Mouse (Mus musculus): ENCODE data around the gene Prkg1. TPM values are rescaled to one million over a fixed set of nuclear protein-coding genes. Genes with fewer than 3 reads are reported as not detected.

Gene Prkg1
- total and polyA plus RNA-seq, 3 experiments = not detected

DNA sequence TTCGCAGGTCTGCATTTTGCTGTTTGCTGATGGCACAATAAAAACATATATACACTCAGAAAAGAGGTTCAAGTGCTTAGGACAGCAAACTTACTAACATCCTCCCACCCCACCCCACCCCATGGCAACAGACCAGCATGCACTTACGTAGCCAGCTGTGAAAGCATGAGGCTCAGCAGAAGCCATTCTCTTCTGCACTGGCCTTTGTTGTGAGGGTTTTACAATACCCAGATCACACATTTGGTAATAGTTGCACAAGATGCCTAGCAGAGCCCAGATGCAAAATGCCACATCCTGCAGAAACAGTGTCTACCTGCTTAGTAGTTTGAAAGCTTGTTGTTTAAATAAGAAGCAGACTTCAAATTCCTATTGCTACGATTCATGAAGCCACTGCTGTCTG lies 814.2 kb downstream of the Prkg1 start:
- Histone ChIP-seq H3K27ac (ENCODE audit: control insufficient read depth, low read depth, low read length) (no peak overlapping the region), H3K9me3 (replicated peaks; ENCODE audit: insufficient read depth, low read length) (no peaks in the 10 kb centered on the region), H3K4me1 (ENCODE audit: control insufficient read depth in 1 of 2, insufficient read depth in 2 of 2, low read length in 2 of 2) (no peaks in the 10 kb centered on the region), H3K27me3 (ENCODE audit: control insufficient read depth in 1 of 2, insufficient read depth in 2 of 2, low read length in 2 of 2) (no peaks in the 10 kb centered on the region), H3K9ac (ENCODE audit: control insufficient read depth, low read depth, low read length, poor library complexity, severe bottlenecking) (no peak overlapping the region), H3K36me3 (ENCODE audit: control insufficient read depth in 1 of 2, insufficient read depth in 2 of 2, low read length in 2 of 2) (no peaks in the 10 kb centered on the region), H3K4me3 (ENCODE audit: control insufficient read depth in 1 of 2, insufficient read depth in 1 of 2, low read depth in 2 of 2, low read length in 2 of 2) (no peak overlapping the region), H3K79me2 (ENCODE audit: control insufficient read depth, insufficient read depth, low read length, poor library complexity) (no peaks in the 10 kb centered on the region)
- TF ChIP-seq E2F4 (IDR thresholded peaks at IDR 0.05; ENCODE audit: borderline replicate concordance, low read depth, low read length) = no peak
- no peak for TF ChIP-seq NELFE (IDR thresholded peaks at IDR 0.05; ENCODE audit: low read depth, low read length)
- no peak for TF ChIP-seq POLR2AphosphoS2 (IDR thresholded peaks at IDR 0.05; ENCODE audit: low read length)
- TF ChIP-seq USF1 (IDR thresholded peaks at IDR 0.05; ENCODE audit: low read depth, low read length) = no peak
- no peak for TF ChIP-seq RCOR1 (IDR thresholded peaks at IDR 0.05; ENCODE audit: low read depth, low read length)
- no peak for TF ChIP-seq ZKSCAN1 (IDR thresholded peaks at IDR 0.05; ENCODE audit: low read depth, low read length)
- TF ChIP-seq MAZ (IDR thresholded peaks at IDR 0.05; ENCODE audit: low read depth, low read length) = no peak
- TF ChIP-seq JUND (IDR thresholded peaks at IDR 0.05; ENCODE audit: low read depth, low read length) = no peak
- no peak for TF ChIP-seq TCF12 (IDR thresholded peaks at IDR 0.05; ENCODE audit: low read depth, low read length)
- no peak for TF ChIP-seq ELF1 (IDR thresholded peaks at IDR 0.05; ENCODE audit: low read depth, low read length)
- no peak for TF ChIP-seq GATA1 (IDR thresholded peaks at IDR 0.05; ENCODE audit: low read depth, low read length)
- no peak for TF ChIP-seq HCFC1 (IDR thresholded peaks at IDR 0.05; ENCODE audit: low read depth, low read length)
- no peak for TF ChIP-seq MAFK (IDR thresholded peaks at IDR 0.05; ENCODE audit: borderline replicate concordance, low read depth, low read length)
- TF ChIP-seq ZNF384 (IDR thresholded peaks at IDR 0.05; ENCODE audit: low read depth, low read length) = no peak
- no peak for TF ChIP-seq SMC3 (IDR thresholded peaks at IDR 0.05; ENCODE audit: low read depth, low read length)
- no peak for TF ChIP-seq GABPA (IDR thresholded peaks at IDR 0.05; ENCODE audit: low read depth, low read length)
- no peak for TF ChIP-seq MAX (IDR thresholded peaks at IDR 0.05; ENCODE audit: low read length)
- TF ChIP-seq NRF1 (IDR thresholded peaks at IDR 0.05; ENCODE audit: insufficient read depth, low read depth, low read length, poor library complexity, severe bottlenecking) = no peak
- TF ChIP-seq BHLHE40 (IDR thresholded peaks at IDR 0.05; ENCODE audit: borderline replicate concordance, low read depth, low read length) = no peak
- no peak for TF ChIP-seq ZC3H11A (IDR thresholded peaks at IDR 0.05; ENCODE audit: low read depth, low read length)
- DNase-seq (ENCODE audit: low read depth, low spot score) = no peak

- Histone ChIP-seq H3K4me1 (ENCODE audit: control insufficient read depth in 1 of 2, insufficient read depth in 2 of 2, low read length in 2 of 2) (no peaks in the 10 kb centered on the region; a peak in 1 of 4 replicates), H3K79me2 (ENCODE audit: control insufficient read depth, insufficient read depth, low read length, poor library complexity) (no peaks in the 10 kb centered on the region), H3K9me3 (replicated peaks; ENCODE audit: insufficient read depth, low read length) (no peaks in the 10 kb centered on the region), H3K27me3 (ENCODE audit: control insufficient read depth in 1 of 2, insufficient read depth in 2 of 2, low read length in 2 of 2) (no peaks in the 10 kb centered on the region), H3K27ac (ENCODE audit: control insufficient read depth, low read depth, low read length) (no peak overlapping the region), H3K4me3 (ENCODE audit: control insufficient read depth in 1 of 2, insufficient read depth in 1 of 2, low read depth in 2 of 2, low read length in 2 of 2) (no peak overlapping the region), H3K9ac (ENCODE audit: control insufficient read depth, low read depth, low read length, poor library complexity, severe bottlenecking) (no peak overlapping the region), H3K36me3 (ENCODE audit: control insufficient read depth in 1 of 2, insufficient read depth in 2 of 2, low read length in 2 of 2) (no peaks in the 10 kb centered on the region)
- DNase-seq (ENCODE audit: low read depth, low spot score) = no peak
- no peak for TF ChIP-seq GABPA (IDR thresholded peaks at IDR 0.05; ENCODE audit: low read depth, low read length)
- TF ChIP-seq TCF12 (IDR thresholded peaks at IDR 0.05; ENCODE audit: low read depth, low read length) = no peak
- no peak for TF ChIP-seq ELF1 (IDR thresholded peaks at IDR 0.05; ENCODE audit: low read depth, low read length)
- TF ChIP-seq ETS1 (IDR thresholded peaks at IDR 0.05; ENCODE audit: low read depth, low read length) = no peak
- TF ChIP-seq CHD2 (IDR thresholded peaks at IDR 0.05; ENCODE audit: low read length) = no peak
- no peak for TF ChIP-seq CTCF (IDR thresholded peaks at IDR 0.05 in 2 of 3, conservative IDR thresholded peaks at IDR 0.05 in 1 of 3; ENCODE audit: control insufficient read depth in 1 of 3, insufficient read depth in 1 of 3, low read depth in 2 of 3, low read length in 3 of 3, poor library complexity in 1 of 3, severe bottlenecking in 1 of 3)
- TF ChIP-seq HCFC1 (IDR thresholded peaks at IDR 0.05; ENCODE audit: low read depth, low read length) = no peak
- TF ChIP-seq CHD1 (IDR thresholded peaks at IDR 0.05; ENCODE audit: low read depth, low read length) = no peak
- no peak for TF ChIP-seq RAD21 (IDR thresholded peaks at IDR 0.05; ENCODE audit: low read depth, low read length)
- TF ChIP-seq TBP (IDR thresholded peaks at IDR 0.05; ENCODE audit: low read depth, low read length) = no peak
- TF ChIP-seq MAZ (IDR thresholded peaks at IDR 0.05; ENCODE audit: low read depth, low read length) = no peak
- TF ChIP-seq ZNF384 (IDR thresholded peaks at IDR 0.05; ENCODE audit: low read depth, low read length) = no peak
- no peak for TF ChIP-seq USF1 (IDR thresholded peaks at IDR 0.05; ENCODE audit: low read depth, low read length)
- no peak for TF ChIP-seq ZKSCAN1 (IDR thresholded peaks at IDR 0.05; ENCODE audit: low read depth, low read length)
- no peak for TF ChIP-seq NELFE (IDR thresholded peaks at IDR 0.05; ENCODE audit: low read depth, low read length)
- TF ChIP-seq POLR2AphosphoS2 (IDR thresholded peaks at IDR 0.05; ENCODE audit: low read length) = no peak
- no peak for TF ChIP-seq POLR2A (IDR thresholded peaks at IDR 0.05; ENCODE audit: control insufficient read depth in 1 of 2, insufficient read depth in 1 of 2, low read depth in 1 of 2, low read length in 2 of 2, poor library complexity in 1 of 2)
- TF ChIP-seq EP300 (IDR thresholded peaks at IDR 0.05; ENCODE audit: low read depth in 1 of 2, low read length in 2 of 2) = no peak
- TF ChIP-seq E2F4 (IDR thresholded peaks at IDR 0.05; ENCODE audit: borderline replicate concordance, low read depth, low read length) = no peak
- no peak for TF ChIP-seq MYC (IDR thresholded peaks at IDR 0.05; ENCODE audit: low read depth, low read length)
Measured at GRCm38 (mm10) chr19:30948202-30948601, 816.6 kb downstream of the Prkg1 start.

Measured in MEL (cell line).